Mouse (Mus musculus) heart, embryonic 16.5 days (tissue): ENCODE data around the gene Gm6583. TPM values are rescaled to one million over a fixed set of nuclear protein-coding genes. Genes with fewer than 3 reads are reported as not detected.
"Not testable (repeated sequence)": the region's sequence is repeated elsewhere in the genome, so short reads cannot be mapped to it uniquely, and the experiment has no call there.

Experiments
- ATAC-seq: fragments of 200-750 bp; cut with Nextera tagmentation; replicated peaks from 2 replicates; pipeline ENCODE4 v1.8.0; 2017; ENCODE audit warnings: moderate number of reproducible peaks; ENCODE audit not compliant: insufficient read depth, low FRiP score; ENCODE audit errors: extremely low read depth
- H3K27ac ChIP-seq: fragments of 300-500 bp; sonication (generic); 2 replicates; pipeline ENCODE4 v1.5.1; 2014; ENCODE audit warnings: mild to moderate bottlenecking, low read length, control low read depth, moderate library complexity
- H3K27me3 ChIP-seq: fragments of 300-500 bp; sonication (generic); 2 replicates; pipeline ENCODE4 v1.6.1; 2014; ENCODE audit warnings: low read length, mixed read lengths; ENCODE audit not compliant: control insufficient read depth, insufficient read depth
- H3K36me3 ChIP-seq: fragments of 300-500 bp; sonication (generic); 2 replicates; pipeline ENCODE4 v1.6.1; 2014; ENCODE audit not compliant: control insufficient read depth, insufficient read depth
- H3K4me1 ChIP-seq: fragments of 300-500 bp; sonication (generic); 2 replicates; pipeline ENCODE4 v1.6.1; 2014; ENCODE audit warnings: low read length, mixed read lengths; ENCODE audit not compliant: control insufficient read depth, insufficient read depth
- H3K4me2 ChIP-seq: fragments of 300-500 bp; sonication (generic); 2 replicates; pipeline ENCODE4 v1.6.1; 2014; ENCODE audit warnings: low read depth, mild to moderate bottlenecking, control low read depth, low read length
- H3K4me3 ChIP-seq: fragments of 300-500 bp; sonication (generic); 2 replicates; pipeline ENCODE4 v1.5.1; 2014; ENCODE audit warnings: mild to moderate bottlenecking, control low read depth, low read length
- H3K9ac ChIP-seq: fragments of 300-500 bp; sonication (generic); 2 replicates; pipeline ENCODE4 v1.6.1; 2014; ENCODE audit warnings: low read length, control low read depth
- H3K9me3 ChIP-seq: fragments of 300-500 bp; sonication (generic); replicated peaks from 2 replicates; pipeline ENCODE4 v1.6.1; 2016; ENCODE audit warnings: low read length; ENCODE audit not compliant: control insufficient read depth
- WGBS: fragments of 180-500 bp; shearing (Covaris S2); extraction: QIAGEN DNeasy Blood & Tissue Kit; methylation state at CpG from one replicate; pipeline ENCODE4 v1.1.7; 2014; 5-methylcytosine and 5-hydroxymethylcytosine counted together
- polyA plus RNA-seq: library from polyadenylated mRNA; unstranded; fragments of >200 nt; fragmentation: Nextera tagmentation; extraction: Ambion mirVana; gene quantifications from 2 replicates; pipeline ENCODE4 v1.2.1, GENCODE M21; 2015

The Gm6583 gene
- polyA plus RNA-seq, 1 experiment from 2014 or later: 0.16 TPM

- H3K27me3 ChIP-seq: no peaks in the 10 kb centered on the region
- no peaks in the 10 kb centered on the region; the same call in 1 of the 2 replicates for H3K9me3 ChIP-seq
- 16% methylated on average over 24 of the region's 24 CpGs for WGBS
- H3K4me3 ChIP-seq: peak overlapping the region; percentile 100
- peak overlapping the region; percentile 70 for H3K4me2 ChIP-seq
- peak; percentile 68; the same call in 1 of the 2 replicates for ATAC-seq
- H3K36me3 ChIP-seq: peaks cover 8% of the 10 kb centered on the region
- peak overlapping the region; percentile 88 for H3K27ac ChIP-seq
- H3K9ac ChIP-seq: peak overlapping the region; percentile 57
- H3K4me1 ChIP-seq: peaks cover 22% of the 10 kb centered on the region
Measured at GRCm38 (mm10) chr5:112324637-112325545, 30.9 kb downstream of the Gm6583 start.

- no peak for ATAC-seq
- WGBS: 83% methylated on average over 6 of the region's 6 CpGs
- no peak overlapping the region for H3K9ac ChIP-seq
- H3K27ac ChIP-seq: no peak overlapping the region
- H3K36me3 ChIP-seq: no peaks in the 10 kb centered on the region
- no peaks in the 10 kb centered on the region; the same call in 1 of the 2 replicates for H3K9me3 ChIP-seq
- no peaks in the 10 kb centered on the region for H3K27me3 ChIP-seq
- peaks cover 22% of the 10 kb centered on the region for H3K4me1 ChIP-seq
- H3K4me2 ChIP-seq: no peak overlapping the region
- no peak overlapping the region for H3K4me3 ChIP-seq
Measured at GRCm38 (mm10) chr5:112323246-112323645, 32.6 kb downstream of the Gm6583 start.

GRCm38 (mm10) chr5:112321376-112321775, 34.5 kb downstream of the Gm6583 start:
- Histone ChIP-seq H3K4me3 (no peak overlapping the region), H3K4me2 (no peak overlapping the region), H3K27ac (no peak overlapping the region), H3K27me3 (no peaks in the 10 kb centered on the region), H3K9me3 (no peaks in the 10 kb centered on the region; the same call in 1 of the 2 replicates), H3K9ac (no peak overlapping the region), H3K36me3 (no peaks in the 10 kb centered on the region), H3K4me1 (peaks cover 21% of the 10 kb centered on the region)
- WGBS: 73% methylated on average over 4 of the region's 4 CpGs
- ATAC-seq: no peak

DNA sequence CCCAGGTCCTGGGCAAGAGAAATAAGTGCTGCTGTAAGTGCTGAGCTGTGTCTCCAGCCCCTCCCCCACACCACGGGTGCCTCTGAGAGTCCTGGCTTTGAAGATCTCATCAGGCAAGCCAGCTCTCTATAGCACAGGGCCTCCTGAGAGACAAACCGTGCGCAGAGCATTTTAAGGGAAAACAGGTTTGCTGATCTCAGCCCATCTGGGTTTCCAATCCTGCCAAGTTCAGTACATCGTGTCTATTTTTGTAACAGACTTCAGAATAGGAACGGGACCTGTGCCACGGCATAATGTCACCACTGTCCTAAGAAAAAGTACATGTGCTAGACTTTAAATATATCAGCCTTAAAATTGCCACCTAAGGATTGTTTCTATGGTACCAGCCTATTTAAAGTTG, 34.9 kb downstream of the Gm6583 start:
- H3K4me3 ChIP-seq: no peak overlapping the region
- H3K4me1 ChIP-seq: peaks cover 21% of the 10 kb centered on the region
- no peaks in the 10 kb centered on the region for H3K27me3 ChIP-seq
- no peak overlapping the region for H3K9ac ChIP-seq
- no peak for ATAC-seq
- no peaks in the 10 kb centered on the region for H3K36me3 ChIP-seq
- no peak overlapping the region for H3K4me2 ChIP-seq
- no peaks in the 10 kb centered on the region; the same call in 1 of the 2 replicates for H3K9me3 ChIP-seq
- 48% methylated on average over 6 of the region's 6 CpGs for WGBS
- no peak overlapping the region for H3K27ac ChIP-seq

DNA sequence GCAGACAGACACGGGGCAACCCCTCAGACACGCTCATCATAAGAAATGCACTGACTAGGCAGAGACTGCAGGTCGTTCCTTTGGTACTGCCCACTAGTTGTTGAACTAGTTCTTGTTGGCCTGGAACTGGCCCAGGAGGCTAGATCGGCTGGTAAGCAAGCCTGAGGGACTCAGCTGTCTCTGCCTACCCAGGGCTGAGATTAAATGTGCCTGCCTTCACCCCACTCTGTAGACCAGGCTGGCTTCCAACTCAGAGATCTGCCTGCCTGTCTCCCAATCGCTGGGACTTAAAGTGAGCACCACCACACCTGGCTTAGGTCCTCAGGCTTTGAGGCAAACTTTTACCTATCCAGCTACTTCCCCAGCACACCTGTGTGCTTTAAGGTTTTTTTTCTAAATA, 35.5 kb downstream of the Gm6583 start:
- no peaks in the 10 kb centered on the region; the same call in 1 of the 2 replicates for H3K9me3 ChIP-seq
- no peak overlapping the region for H3K4me2 ChIP-seq
- peaks cover 2% of the 10 kb centered on the region for H3K36me3 ChIP-seq
- H3K4me1 ChIP-seq: peaks cover 17% of the 10 kb centered on the region
- H3K27ac ChIP-seq: no peak overlapping the region
- H3K9ac ChIP-seq: no peak overlapping the region
- no peaks in the 10 kb centered on the region for H3K27me3 ChIP-seq
- H3K4me3 ChIP-seq: no peak overlapping the region
- ATAC-seq: no peak
- 78% methylated on average over 5 of the region's 5 CpGs for WGBS

- not testable (repeated sequence) for H3K4me2 ChIP-seq, H3K27me3 ChIP-seq, H3K27ac ChIP-seq, H3K9ac ChIP-seq, H3K9me3 ChIP-seq, ATAC-seq, H3K4me3 ChIP-seq, H3K36me3 ChIP-seq, H3K4me1 ChIP-seq
- WGBS: 69% methylated on average over 2 of the region's 2 CpGs
Measured at GRCm38 (mm10) chr5:112319343-112319742, 36.5 kb downstream of the Gm6583 start.

DNA sequence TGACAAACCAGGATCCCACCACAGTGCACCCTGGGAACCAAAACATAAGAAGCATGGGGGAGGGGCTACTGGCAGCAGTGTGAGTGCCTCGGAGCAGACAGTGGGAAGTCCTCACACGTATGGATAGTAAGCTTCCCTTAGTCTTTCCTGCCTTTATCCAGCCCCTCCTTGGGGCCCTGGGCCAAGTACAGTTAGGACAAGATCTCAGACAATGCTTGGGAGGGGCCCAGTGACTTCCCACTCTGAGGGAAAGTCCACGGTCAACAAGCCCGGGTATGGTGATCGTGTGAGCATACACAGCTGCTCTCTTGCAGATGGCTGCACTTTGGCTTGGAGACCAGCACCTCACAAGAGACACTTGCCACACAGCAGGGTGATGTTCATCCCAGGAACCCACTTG, 38.5 kb downstream of the Gm6583 start:
- 21% methylated on average over 5 of the region's 5 CpGs for WGBS
- H3K27ac ChIP-seq: peak overlapping the region; percentile 63

GRCm38 (mm10) chr5:112316468-112316867, 39.4 kb downstream of the Gm6583 start:
- peaks cover 18% of the 10 kb centered on the region for H3K36me3 ChIP-seq
- 82% methylated on average over 5 of the region's 5 CpGs for WGBS

More for the DNA sequence above, 38.5 kb downstream of the Gm6583 start:
- Histone ChIP-seq H3K36me3 (peaks cover 15% of the 10 kb centered on the region), H3K9ac (no peak overlapping the region), H3K27me3 (no peaks in the 10 kb centered on the region), H3K9me3 (no peaks in the 10 kb centered on the region), H3K4me1 (peaks cover 6% of the 10 kb centered on the region), H3K4me3 (no peak overlapping the region), H3K4me2 (no peak overlapping the region)
- peak; percentile 50 for ATAC-seq

DNA sequence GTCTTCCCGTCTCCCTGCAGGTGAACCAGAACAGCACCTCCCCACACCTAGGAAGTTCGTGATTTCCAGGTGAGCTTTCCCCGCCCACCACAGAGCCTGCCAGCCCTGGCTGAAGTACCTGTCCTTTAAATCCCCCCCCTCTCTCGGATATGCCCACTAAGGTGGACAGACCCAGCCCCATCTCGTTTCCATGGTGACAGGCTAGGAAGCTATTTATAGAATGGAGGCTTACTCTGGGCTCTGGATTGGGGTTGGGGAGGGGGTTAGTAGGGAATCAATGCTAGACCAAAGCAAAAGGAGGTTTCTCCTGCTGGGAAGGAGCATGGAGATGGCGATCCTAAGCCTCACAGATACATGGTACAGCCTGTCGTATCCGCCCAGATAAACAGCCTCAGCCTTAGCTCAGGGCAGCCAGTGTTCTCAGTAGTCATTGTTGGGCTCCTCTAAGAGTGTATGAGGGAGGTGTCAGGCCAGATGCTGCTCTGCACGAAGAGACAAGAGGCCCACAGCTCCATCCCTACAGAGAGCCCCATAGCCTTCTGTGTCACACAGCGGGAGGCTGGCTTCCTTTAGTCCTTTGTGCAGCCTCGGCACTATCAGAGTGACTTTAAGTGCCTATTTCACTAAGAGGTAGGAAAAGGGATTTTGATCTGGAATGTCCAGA, 42.5 kb downstream of the Gm6583 start:
- Histone ChIP-seq H3K27ac (no peak overlapping the region), H3K4me1 (peaks cover 6% of the 10 kb centered on the region), H3K9ac (no peak overlapping the region), H3K36me3 (peaks cover 32% of the 10 kb centered on the region), H3K27me3 (no peaks in the 10 kb centered on the region), H3K9me3 (no peaks in the 10 kb centered on the region), H3K4me3 (no peak overlapping the region), H3K4me2 (no peak overlapping the region)
- WGBS: 67% methylated on average over 11 of the region's 11 CpGs
- ATAC-seq: no peak

More at GRCm38 (mm10) chr5:112316468-112316867, 39.4 kb downstream of the Gm6583 start:
- Histone ChIP-seq H3K4me1 (peaks cover 6% of the 10 kb centered on the region), H3K27me3 (no peaks in the 10 kb centered on the region), H3K9ac (no peak overlapping the region), H3K4me3 (no peak overlapping the region), H3K4me2 (no peak overlapping the region), H3K27ac (peak overlapping the region; percentile 55; the same call in 1 of the 2 replicates), H3K9me3 (no peaks in the 10 kb centered on the region)
- ATAC-seq: no peak
